Mouse (Mus musculus) limb, embryonic 12.5 days (tissue): Measurements from ENCODE around the gene Ogdh. TPM values are rescaled to one million over a fixed set of nuclear protein-coding genes. Genes with fewer than 3 reads are reported as not detected.
A peak's percentile ranks its signal among the peaks of the same experiment; 100 is the strongest.

Experiments used
- ATAC-seq: fragments of 200-750 bp; cut with Nextera tagmentation; 2 replicates; pipeline ENCODE4 v1.8.0; 2017; ENCODE audit warnings: low read depth, moderate TSS enrichment; ENCODE audit not compliant: insufficient number of reproducible peaks, insufficient read depth, low FRiP score, low TSS enrichment
- H3K27ac ChIP-seq: fragments of 300-500 bp; sonication (generic); 2 replicates; pipeline ENCODE4 v1.5.1; 2016; ENCODE audit warnings: mild to moderate bottlenecking, moderate library complexity
- H3K27me3 ChIP-seq: fragments of 300-500 bp; sonication (generic); 2 replicates; pipeline ENCODE4 v1.6.1; 2016; ENCODE audit warnings: mild to moderate bottlenecking, moderate library complexity
- H3K36me3 ChIP-seq: fragments of 300-500 bp; sonication (generic); 2 replicates; pipeline ENCODE4 v1.6.1; 2016; ENCODE audit warnings: mild to moderate bottlenecking, moderate library complexity
- H3K4me1 ChIP-seq: fragments of 300-500 bp; sonication (generic); replicated peaks from 2 replicates; pipeline ENCODE4 v1.6.1; 2016
- H3K4me2 ChIP-seq: fragments of 300-500 bp; sonication (generic); 2 replicates; pipeline ENCODE4 v1.6.1; 2016; ENCODE audit warnings: mild to moderate bottlenecking, moderate library complexity
- H3K4me3 ChIP-seq: fragments of 300-500 bp; sonication (generic); replicated peaks from 2 replicates; pipeline ENCODE4 v1.5.1; 2016; ENCODE audit warnings: mild to moderate bottlenecking
- H3K9ac ChIP-seq: fragments of 300-500 bp; sonication (generic); replicated peaks from 2 replicates; pipeline ENCODE4 v1.6.1; 2016; ENCODE audit warnings: mild to moderate bottlenecking, moderate library complexity
- H3K9me3 ChIP-seq: fragments of 300-500 bp; sonication (generic); 2 replicates; pipeline ENCODE4 v1.6.1; 2016; ENCODE audit warnings: mild to moderate bottlenecking, moderate library complexity
- WGBS: fragments of 180-500 bp; shearing (Covaris S2); methylation state at CpG from one replicate; pipeline ENCODE4 v1.1.7; 2016; 5-methylcytosine and 5-hydroxymethylcytosine counted together
- polyA plus RNA-seq: library from polyadenylated mRNA; unstranded; fragments of >200 nt; fragmentation: Nextera tagmentation; extraction: Ambion mirVana; gene quantifications from 2 replicates; pipeline ENCODE4 v1.2.1, GENCODE M21; 2016

Gene Ogdh
- polyA plus RNA-seq, 1 experiment from 2014 or later: 94.0 TPM

DNA sequence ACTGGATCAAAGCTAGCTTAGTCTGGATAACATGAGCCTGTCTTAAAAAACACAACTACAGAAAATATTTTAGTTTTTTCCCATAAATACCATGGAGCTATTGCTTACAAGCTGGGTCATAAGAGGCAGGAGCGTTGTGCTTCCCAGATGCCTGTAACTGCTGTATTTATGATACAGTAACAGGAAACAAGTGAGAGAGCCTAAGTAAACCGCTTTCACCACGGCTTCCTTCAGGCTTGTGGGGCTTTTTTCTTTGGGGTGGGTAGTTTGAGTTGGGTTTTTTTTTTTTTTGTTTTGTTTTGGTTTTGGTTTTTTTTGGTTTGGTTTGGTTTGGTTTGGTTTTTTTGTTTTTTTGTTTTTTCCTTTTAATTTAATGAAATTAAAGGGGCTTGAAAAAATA is 41.2 kb downstream of the Ogdh start:
- Histone ChIP-seq H3K27me3 (no peaks in the 10 kb centered on the region), H3K36me3 (peaks cover 41% of the 10 kb centered on the region), H3K4me3 (no peak overlapping the region), H3K4me2 (no peak overlapping the region), H3K27ac (no peak overlapping the region), H3K4me1 (peaks cover 3% of the 10 kb centered on the region; the same call in 1 of the 2 replicates), H3K9ac (no peak overlapping the region), H3K9me3 (no peaks in the 10 kb centered on the region)
- WGBS: 82% methylated on average over 3 of the region's 3 CpGs
- no peak for ATAC-seq

DNA sequence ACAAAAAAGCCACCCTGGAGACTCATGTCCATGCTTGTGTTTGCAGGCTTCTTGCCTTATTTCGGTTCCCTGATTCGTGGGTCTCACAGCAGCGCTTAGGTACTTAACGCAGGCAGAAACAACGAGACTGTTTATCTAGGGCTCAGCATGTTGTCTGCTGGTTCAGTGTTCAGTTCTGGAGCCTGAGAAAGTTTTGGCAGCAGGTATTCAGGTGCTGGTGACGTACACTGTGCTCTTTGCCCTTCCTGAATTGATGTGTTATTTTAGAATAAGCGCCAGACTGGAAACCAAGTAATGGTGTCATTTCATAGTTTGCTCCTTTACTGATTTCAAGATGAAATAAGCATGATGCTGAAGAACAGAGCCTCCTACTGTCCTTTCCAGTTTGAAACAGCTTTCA is 42.0 kb downstream of the Ogdh start:
- WGBS: 90% methylated on average over 7 of the region's 7 CpGs
- Histone ChIP-seq H3K27ac (no peak overlapping the region), H3K36me3 (peaks cover 47% of the 10 kb centered on the region), H3K4me3 (no peak overlapping the region), H3K9me3 (no peaks in the 10 kb centered on the region), H3K4me1 (peaks cover 3% of the 10 kb centered on the region; the same call in 1 of the 2 replicates), H3K9ac (no peak overlapping the region; the same call in 1 of the 2 replicates), H3K4me2 (no peak overlapping the region), H3K27me3 (no peaks in the 10 kb centered on the region)
- ATAC-seq: no peak

DNA sequence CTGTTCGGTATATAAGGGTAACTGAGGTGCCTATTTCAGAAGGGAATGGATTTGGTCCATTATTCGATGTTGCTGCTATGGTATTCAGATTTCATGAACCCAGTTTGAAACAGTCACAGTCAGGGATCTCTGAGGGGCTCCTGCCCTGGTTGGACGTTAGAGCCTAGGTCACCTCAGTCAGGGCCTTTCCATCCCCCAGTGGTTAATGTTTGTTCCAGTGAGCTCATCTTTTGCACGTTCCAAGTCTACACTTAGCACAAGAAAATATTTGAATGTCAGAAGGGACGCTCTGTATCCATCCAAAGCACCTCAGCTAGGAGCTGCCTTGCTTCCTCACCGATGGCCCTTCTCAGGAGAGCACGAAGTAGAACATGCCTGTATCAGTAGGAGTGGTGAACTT is 43.9 kb downstream of the Ogdh start:
- WGBS: 93% methylated on average over 7 of the region's 7 CpGs
- H3K4me1 ChIP-seq: peaks cover 3% of the 10 kb centered on the region; the same call in 1 of the 2 replicates
- H3K4me2 ChIP-seq: no peak overlapping the region
- H3K9ac ChIP-seq: no peak overlapping the region
- H3K27me3 ChIP-seq: no peaks in the 10 kb centered on the region
- no peak for ATAC-seq
- H3K36me3 ChIP-seq: peaks cover 59% of the 10 kb centered on the region
- no peak overlapping the region for H3K4me3 ChIP-seq
- no peak overlapping the region for H3K27ac ChIP-seq
- no peaks in the 10 kb centered on the region for H3K9me3 ChIP-seq

GRCm38 (mm10) chr11:6336689-6337088 is 45.3 kb downstream of the Ogdh start:
- Histone ChIP-seq H3K36me3 (peaks cover 62% of the 10 kb centered on the region), H3K4me1 (peaks cover 3% of the 10 kb centered on the region; the same call in 1 of the 2 replicates), H3K9me3 (no peaks in the 10 kb centered on the region), H3K4me2 (no peak overlapping the region), H3K9ac (no peak overlapping the region), H3K4me3 (no peak overlapping the region), H3K27ac (no peak overlapping the region), H3K27me3 (no peaks in the 10 kb centered on the region)
- no peak for ATAC-seq
- 85% methylated on average over 4 of the region's 4 CpGs for WGBS

- no peak for ATAC-seq
- 91% methylated on average over 4 of the region's 4 CpGs for WGBS
Measured at GRCm38 (mm10) chr11:6345956-6346355, 54.5 kb downstream of the Ogdh start.

GRCm38 (mm10) chr11:6346966-6347365 is 55.5 kb downstream of the Ogdh start:
- H3K9ac ChIP-seq: no peak overlapping the region
- H3K4me3 ChIP-seq: no peak overlapping the region
- no peaks in the 10 kb centered on the region for H3K9me3 ChIP-seq
- ATAC-seq: no peak
- H3K36me3 ChIP-seq: peaks cover 94% of the 10 kb centered on the region
- H3K27ac ChIP-seq: no peak overlapping the region
- 86% methylated on average over 7 of the region's 7 CpGs for WGBS
- no peaks in the 10 kb centered on the region for H3K27me3 ChIP-seq
- H3K4me1 ChIP-seq: no peaks in the 10 kb centered on the region
- H3K4me2 ChIP-seq: no peak overlapping the region

More at GRCm38 (mm10) chr11:6345956-6346355, 54.5 kb downstream of the Ogdh start:
- Histone ChIP-seq H3K4me2 (no peak overlapping the region), H3K27ac (no peak overlapping the region), H3K4me3 (no peak overlapping the region), H3K36me3 (peaks cover 97% of the 10 kb centered on the region), H3K9me3 (no peaks in the 10 kb centered on the region), H3K27me3 (no peaks in the 10 kb centered on the region), H3K9ac (no peak overlapping the region), H3K4me1 (no peaks in the 10 kb centered on the region)

GRCm38 (mm10) chr11:6348681-6349200 is 57.3 kb downstream of the Ogdh start:
- Histone ChIP-seq H3K4me2 (no peak overlapping the region), H3K36me3 (peaks cover 96% of the 10 kb centered on the region), H3K9ac (no peak overlapping the region), H3K4me1 (no peaks in the 10 kb centered on the region), H3K9me3 (no peaks in the 10 kb centered on the region), H3K27ac (no peak overlapping the region), H3K4me3 (no peak overlapping the region), H3K27me3 (no peaks in the 10 kb centered on the region)
- 93% methylated on average over 11 of the region's 11 CpGs for WGBS
- ATAC-seq: no peak

DNA sequence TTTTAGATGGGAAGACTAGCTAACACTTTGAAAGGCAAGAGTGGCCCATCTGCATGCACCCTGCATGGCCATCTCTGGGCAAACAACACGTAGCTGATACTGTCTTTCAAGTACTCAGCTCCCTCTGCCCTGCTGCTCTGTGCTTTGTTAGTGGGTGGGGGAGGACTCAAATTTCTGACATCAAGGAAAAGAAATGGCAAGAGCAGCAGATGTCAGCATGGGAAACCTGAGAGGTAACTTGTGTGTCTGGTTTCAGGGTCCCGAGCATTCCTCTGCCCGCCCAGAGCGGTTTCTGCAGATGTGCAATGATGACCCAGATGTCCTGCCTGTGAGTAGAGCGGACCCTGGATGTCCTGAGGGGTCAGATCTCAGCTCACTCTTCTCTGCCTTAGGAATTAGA is 58.2 kb downstream of the Ogdh start:
- H3K9me3 ChIP-seq: no peaks in the 10 kb centered on the region
- ATAC-seq: no peak
- H3K4me3 ChIP-seq: no peak overlapping the region
- no peak overlapping the region for H3K9ac ChIP-seq
- no peaks in the 10 kb centered on the region for H3K27me3 ChIP-seq
- peaks cover 96% of the 10 kb centered on the region for H3K36me3 ChIP-seq
- H3K27ac ChIP-seq: no peak overlapping the region
- H3K4me2 ChIP-seq: no peak overlapping the region
- H3K4me1 ChIP-seq: no peaks in the 10 kb centered on the region
- WGBS: 90% methylated on average over 5 of the region's 5 CpGs

DNA sequence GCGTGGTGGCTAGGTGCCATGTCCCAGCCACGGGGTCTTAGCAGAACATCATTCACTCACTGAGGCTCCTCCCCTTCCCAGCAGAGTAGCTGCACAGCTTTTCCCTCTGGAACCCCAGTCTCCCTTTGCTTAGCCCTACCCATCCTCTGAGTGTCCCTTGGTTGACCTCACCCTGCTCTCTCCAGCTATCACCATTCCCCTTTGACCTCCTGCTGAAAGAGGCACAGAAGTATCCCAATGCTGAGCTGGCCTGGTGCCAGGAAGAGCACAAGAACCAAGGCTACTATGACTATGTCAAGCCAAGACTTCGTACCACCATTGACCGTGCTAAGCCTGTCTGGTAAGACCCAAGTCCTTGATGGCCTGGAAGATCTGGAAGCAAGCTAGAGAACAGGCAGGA is 63.7 kb downstream of the Ogdh start:
- Histone ChIP-seq H3K27ac (no peak overlapping the region), H3K4me1 (no peaks in the 10 kb centered on the region), H3K27me3 (no peaks in the 10 kb centered on the region), H3K9me3 (no peaks in the 10 kb centered on the region), H3K36me3 (peaks cover 74% of the 10 kb centered on the region), H3K4me3 (no peak overlapping the region), H3K4me2 (no peak overlapping the region), H3K9ac (no peak overlapping the region)
- no peak for ATAC-seq
- WGBS: 90% methylated on average over 4 of the region's 4 CpGs

DNA sequence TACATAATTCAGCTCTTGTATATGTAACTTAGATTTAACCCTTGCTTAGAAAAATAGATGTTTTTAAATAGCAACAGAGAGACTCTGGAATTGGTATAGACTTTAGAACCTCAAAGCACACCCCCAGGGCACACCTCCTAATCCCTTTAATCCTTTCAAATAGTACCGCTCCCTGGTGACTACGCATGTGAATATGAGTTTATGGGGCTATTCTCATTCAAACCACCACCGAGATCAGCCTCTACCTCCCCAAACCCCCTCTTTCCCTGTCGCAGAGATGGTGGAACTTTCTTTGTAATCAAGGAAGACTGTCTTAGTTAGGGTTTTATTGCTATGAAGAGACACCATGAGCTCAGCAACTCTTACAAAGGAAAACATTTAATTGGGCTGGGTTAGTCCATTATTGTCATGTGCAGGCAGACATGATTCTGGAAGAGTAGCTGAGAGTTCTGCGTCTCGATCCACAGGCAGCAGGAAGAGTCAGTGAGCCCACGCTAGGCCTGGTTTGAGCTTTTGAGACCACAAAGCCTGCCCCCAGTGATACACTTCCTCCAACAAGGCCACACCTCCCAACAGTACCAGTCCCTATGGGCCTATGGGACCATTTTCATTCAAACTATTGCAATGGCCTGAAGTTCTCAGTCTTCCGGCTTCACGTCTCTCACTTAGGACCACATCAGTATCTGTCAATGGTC is 73.3 kb downstream of the Ogdh start:
- Histone ChIP-seq H3K9me3 (no peaks in the 10 kb centered on the region), H3K27ac (no peak overlapping the region), H3K27me3 (no peaks in the 10 kb centered on the region), H3K4me3 (no peak overlapping the region), H3K4me2 (no peak overlapping the region), H3K36me3 (no peaks in the 10 kb centered on the region), H3K9ac (no peak overlapping the region), H3K4me1 (no peaks in the 10 kb centered on the region)
- WGBS: 88% methylated on average over 9 of the region's 9 CpGs
- no peak for ATAC-seq

- Histone ChIP-seq H3K27me3 (no peaks in the 10 kb centered on the region), H3K4me3 (no peak overlapping the region), H3K36me3 (no peaks in the 10 kb centered on the region), H3K4me2 (no peak overlapping the region), H3K4me1 (no peaks in the 10 kb centered on the region), H3K9me3 (no peaks in the 10 kb centered on the region), H3K9ac (no peak overlapping the region), H3K27ac (no peak overlapping the region)
- ATAC-seq: peak; percentile 71; the same call in 1 of the 2 replicates
- 20% methylated on average over 11 of the region's 11 CpGs for WGBS
Measured at GRCm38 (mm10) chr11:6365885-6366284, 74.5 kb downstream of the Ogdh start.

DNA sequence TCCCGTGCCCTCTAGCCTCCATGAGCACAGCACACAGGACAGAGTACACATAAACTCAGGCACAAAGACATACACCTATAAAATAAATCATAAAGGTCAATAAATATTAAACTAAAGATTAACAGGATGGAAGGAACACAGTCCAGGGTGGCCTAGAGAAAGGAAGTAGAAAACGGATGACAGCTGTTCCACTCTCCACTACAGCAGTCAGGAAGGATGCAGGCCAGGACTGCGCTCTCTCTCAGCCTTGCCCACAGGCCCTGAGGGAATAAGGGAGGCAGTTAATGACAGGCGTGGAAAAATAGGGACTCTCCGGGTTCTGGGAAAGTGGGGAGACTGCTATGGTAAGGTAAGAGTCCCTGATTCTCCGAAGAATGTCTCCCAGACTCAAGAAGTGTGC is 75.0 kb downstream of the Ogdh start:
- no peaks in the 10 kb centered on the region for H3K4me1 ChIP-seq
- H3K4me2 ChIP-seq: no peak overlapping the region
- H3K9ac ChIP-seq: no peak overlapping the region; the same call in 1 of the 2 replicates
- ATAC-seq: no peak
- H3K9me3 ChIP-seq: no peaks in the 10 kb centered on the region
- 51% methylated on average over 6 of the region's 6 CpGs for WGBS
- no peaks in the 10 kb centered on the region for H3K36me3 ChIP-seq
- no peaks in the 10 kb centered on the region for H3K27me3 ChIP-seq
- no peak overlapping the region for H3K4me3 ChIP-seq
- H3K27ac ChIP-seq: peak overlapping the region; percentile 54
